Mouse (Mus musculus): ENCODE data around the gene Antxr1. TPM values are rescaled to one million over a fixed set of nuclear protein-coding genes. Genes with fewer than 3 reads are reported as not detected.
A peak's percentile ranks its signal among the peaks of the same experiment; 100 is the strongest.
"Not testable (repeated sequence)": the region's sequence is repeated elsewhere in the genome, so short reads cannot be mapped to it uniquely, and the experiment has no call there.

The Antxr1 gene
- total RNA-seq, 2 experiments from 2014 or later, result 8.6 to 9.5 TPM

DNA sequence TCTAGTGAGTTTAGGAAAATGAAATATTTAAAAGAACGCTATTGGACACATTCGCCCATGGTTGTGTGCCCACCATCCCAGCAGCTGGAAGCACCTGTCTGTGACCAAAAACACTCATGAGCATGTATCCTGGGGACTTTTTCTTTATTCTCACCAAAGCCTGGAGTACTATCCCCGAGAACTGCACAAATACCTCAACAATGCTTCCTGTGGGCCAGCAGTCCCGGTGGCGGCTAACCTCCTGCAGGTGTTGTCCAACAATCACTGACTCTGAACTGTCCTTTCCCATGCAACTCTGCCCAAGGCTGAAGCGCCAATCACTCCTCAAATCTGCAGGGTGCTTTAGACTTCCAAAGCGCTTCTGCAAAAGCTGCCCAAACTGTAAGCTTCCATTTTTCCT is 219.0 kb downstream of the Antxr1 start:
- intact Hi-C loops (cut with DNase I), result no loop called here
- no peak for DNase-seq

DNA sequence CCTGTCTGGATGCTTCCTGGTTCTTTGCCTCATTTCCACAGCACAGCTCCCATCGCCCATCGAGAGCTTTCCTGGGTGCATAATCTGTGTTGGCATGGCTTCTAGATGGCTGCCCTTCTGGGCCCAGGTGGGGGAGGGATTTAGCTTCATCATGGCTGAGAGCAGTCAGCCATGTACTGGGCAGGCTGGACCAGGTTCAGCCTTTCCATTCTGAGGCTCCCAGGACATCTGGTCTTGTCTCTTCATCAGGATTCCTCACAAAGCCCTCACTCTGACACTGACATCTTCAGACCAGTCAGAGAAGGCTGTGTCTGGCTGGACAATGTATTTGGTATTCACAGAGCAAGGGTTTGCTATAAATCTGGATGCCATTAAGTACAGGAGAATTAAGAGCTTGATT is 219.6 kb downstream of the Antxr1 start:
- intact Hi-C loops (cut with DNase I), result no loop called here
- DNase-seq, result no peak

- DNase-seq, result peak in 1 of 2 experiments; percentile 28
- intact Hi-C loops (cut with DNase I), result no loop called here
These were observed 223.5 kb downstream of the Antxr1 start for GRCm38 (mm10) chr6:87112125-87112524.

GRCm38 (mm10) chr6:87111493-87111892 is 224.1 kb downstream of the Antxr1 start:
- intact Hi-C loops (cut with DNase I), result no loop called here
- no peak for DNase-seq

GRCm38 (mm10) chr6:87104123-87104796 is 231.4 kb downstream of the Antxr1 start, which contains the start of gene D6Ertd527e:
Gene D6Ertd527e, plus strand, starts transcription at chr6:87104746.
- intact Hi-C loops (cut with DNase I), result no loop called here
- no peak for DNase-seq

DNA sequence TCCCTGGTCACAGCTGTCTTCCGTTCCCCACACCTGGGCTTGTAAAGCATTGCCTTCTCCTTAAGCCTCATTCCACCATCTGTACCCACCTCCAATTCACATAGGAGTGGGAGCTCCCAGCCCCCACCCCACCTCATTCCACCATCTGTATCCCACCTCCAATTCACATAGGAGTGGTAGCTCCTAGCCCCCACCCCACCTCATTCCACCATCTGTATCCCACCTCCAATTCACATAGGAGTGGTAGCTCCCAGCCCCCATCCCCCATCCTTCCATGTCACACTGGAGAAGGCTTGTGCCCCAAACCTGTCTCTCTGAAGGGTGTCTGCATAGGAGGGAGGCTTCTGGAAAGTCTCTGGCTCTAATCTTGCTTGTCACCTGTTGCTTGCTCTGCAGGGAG is 232.3 kb downstream of the Antxr1 start:
- no peak for DNase-seq
- intact Hi-C loops (cut with DNase I), result no loop called here

GRCm38 (mm10) chr6:87102421-87102911 is 233.2 kb downstream of the Antxr1 start:
- intact Hi-C loops (cut with DNase I), result no loop called here
- peak; percentile 30 to 60 for DNase-seq

- intact Hi-C loops (cut with DNase I), result loop anchor here (1.0 to 2.0 kb wide), 2 partner anchors 221 to 285 kb away; no protein-coding TSS in a partner anchor
- no peak for DNase-seq
These were observed 233.7 kb downstream of the Antxr1 start for GRCm38 (mm10) chr6:87101955-87102353.

- DNase-seq, result peak; percentile 80 to 85
- intact Hi-C loops (cut with DNase I), result loop anchor here (1.0 to 2.0 kb wide), 2 partner anchors 222 to 285 kb away; no protein-coding TSS in a partner anchor
These were observed 234.2 kb downstream of the Antxr1 start for GRCm38 (mm10) chr6:87101281-87101954.

DNA sequence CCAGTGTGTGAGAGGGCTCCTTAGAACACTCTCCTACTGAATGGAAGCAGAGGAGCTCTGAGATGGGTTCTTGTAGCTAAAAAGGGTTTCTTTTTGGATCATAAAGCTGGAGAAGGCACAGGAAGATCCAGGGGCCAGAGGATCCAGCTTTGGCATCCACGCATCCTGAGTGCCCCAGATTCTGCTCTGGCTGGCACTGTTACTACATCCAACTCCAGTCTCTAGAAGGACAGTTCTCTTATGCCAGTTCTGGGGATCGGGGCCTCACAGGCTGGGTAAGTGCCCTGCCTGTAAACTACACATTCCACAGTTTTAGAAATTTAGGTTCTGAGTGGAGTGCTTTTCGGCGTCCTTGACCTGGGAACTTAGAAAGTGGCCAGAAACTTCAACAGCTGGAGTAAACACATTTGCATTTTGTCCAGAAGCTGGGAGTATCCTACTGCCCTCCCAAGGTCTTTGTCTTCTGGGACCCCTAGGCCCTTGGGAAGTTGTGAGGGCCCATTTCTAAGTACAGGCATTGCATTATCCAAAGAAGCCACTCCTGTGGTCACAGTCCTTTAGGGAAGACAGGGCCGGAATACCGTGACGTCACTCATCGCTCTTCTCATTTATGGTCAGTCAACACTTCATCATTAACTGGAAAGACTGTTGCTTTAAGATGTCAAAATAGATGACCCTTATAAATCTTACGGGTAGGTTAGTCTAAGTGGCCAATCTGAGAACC is 235.2 kb downstream of the Antxr1 start:
- no peak for DNase-seq
- intact Hi-C loops (cut with DNase I), result loop anchor here (1.0 to 2.0 kb wide), 2 partner anchors 223 to 286 kb away; no protein-coding TSS in a partner anchor

DNA sequence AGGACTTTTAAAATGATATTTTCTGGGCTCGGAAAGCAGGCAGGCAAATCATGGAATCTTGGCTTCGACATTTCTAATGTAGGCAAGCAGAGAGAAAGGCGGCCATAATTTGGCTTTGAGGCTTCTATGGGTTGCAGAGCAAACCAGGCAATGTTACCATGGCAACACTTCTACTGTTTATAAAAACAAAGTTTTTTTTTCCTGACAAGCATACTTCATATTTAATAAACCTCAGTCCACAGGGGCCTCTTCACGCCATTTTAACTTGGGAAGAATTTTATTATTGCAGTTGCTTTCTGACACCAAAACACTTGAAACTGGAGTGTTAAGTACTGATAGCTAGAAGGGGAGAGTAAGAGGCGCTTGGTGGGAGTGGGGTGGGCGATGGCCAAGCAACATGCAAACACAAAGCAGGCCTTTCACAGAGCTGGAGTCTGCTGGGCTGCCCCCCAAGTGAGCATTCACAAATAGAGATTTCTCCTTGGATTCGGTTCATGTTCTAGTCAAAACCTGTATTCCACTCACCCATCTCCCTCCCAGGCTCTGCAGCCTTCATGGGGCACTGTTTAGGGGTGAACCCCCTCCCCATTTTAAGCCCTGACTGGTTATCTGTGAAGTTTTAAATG is 235.8 kb downstream of the Antxr1 start:
- intact Hi-C loops (cut with DNase I), result loop anchor here (2.0 kb wide), 1 partner anchor 287 kb away; no protein-coding TSS in a partner anchor
- no peak for DNase-seq

DNA sequence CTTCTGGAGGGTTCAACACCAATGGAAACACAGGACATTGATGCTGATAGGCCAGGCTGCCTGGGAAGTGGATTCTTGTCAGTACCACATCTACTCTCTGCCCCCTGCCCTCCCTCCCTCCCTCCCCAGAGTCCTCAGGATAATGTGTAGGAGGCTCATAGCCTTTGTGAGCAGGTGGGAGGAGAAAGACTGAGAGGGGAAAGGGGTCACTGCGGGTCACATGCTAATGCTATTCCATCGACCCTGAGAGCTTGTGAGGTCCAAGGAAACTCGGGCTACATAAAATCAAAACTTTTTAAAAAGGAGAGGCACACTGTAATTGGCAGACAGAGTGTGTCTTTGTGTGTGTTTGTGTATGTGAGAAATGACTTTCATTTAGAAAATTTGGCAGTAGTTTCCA is 236.4 kb downstream of the Antxr1 start:
- DNase-seq, result no peak
- intact Hi-C loops (cut with DNase I), result no loop called here

GRCm38 (mm10) chr6:87093631-87094030 is 242.0 kb downstream of the Antxr1 start:
- DNase-seq; intact Hi-C loops (cut with DNase I): not testable (repeated sequence)

DNA sequence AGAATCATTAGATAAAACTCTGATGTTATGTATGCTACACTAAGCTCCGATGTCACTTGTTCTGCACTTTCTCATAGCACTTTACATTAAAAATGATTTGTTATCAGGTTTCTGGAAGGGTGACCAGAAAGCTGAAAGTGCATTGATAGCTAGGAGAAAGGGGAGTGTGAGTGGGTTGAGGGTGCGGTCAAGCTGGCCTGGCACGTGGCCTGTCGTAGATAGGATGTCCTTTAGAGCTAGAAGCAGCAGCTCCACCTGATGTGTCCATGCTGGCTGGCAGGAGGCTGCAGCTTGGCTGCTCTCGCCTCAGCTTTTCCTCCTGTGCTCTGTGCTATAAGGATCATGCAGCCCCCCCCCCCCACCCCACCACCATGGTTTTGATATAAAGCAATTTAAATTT is 243.1 kb downstream of the Antxr1 start:
- intact Hi-C loops (cut with DNase I), result no loop called here
- no peak for DNase-seq

DNA sequence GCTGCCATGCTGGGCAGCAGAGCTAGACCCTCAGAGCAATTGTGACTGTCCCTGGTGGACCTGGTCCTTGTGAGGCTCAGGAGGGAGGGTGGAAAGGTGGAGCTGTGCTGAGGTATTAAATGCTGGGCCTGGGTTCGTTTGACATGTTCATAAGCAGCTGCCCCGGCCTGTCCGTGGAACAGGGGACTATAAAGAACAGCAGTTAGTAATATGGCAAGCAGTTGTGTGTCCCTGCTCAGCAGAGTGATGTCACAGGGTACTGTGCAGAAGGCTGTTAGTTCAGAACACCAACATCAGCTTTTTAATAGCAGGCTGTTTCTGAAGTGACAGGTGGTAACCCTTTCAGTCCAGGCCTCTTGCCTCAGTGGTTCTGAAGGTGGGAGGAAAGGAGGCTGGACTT is 244.7 kb downstream of the Antxr1 start:
- intact Hi-C loops (cut with DNase I), result no loop called here
- DNase-seq, result no peak

GRCm38 (mm10) chr6:87088356-87088755 is 247.3 kb downstream of the Antxr1 start:
- intact Hi-C loops (cut with DNase I), result no loop called here
- DNase-seq, result no peak

DNA sequence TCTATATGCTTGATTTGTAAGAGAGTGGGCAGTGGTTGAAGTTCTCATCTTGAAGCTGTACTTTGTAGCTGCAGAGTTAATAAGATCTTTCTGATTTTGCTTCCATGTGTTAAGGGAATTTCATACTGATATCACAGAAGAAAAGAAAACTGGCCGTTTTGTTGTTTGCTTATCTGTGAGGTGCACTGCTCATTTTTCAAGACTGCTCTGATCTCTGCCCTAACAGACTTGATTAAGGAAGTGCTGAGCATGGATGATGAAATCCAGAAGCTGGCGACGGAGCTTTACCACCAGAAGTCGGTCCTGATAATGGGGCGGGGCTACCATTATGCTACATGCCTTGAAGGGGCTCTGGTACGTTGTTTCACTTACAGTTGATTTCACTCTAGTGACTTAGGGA is 250.6 kb downstream of the Antxr1 start:
- no peak for DNase-seq
- intact Hi-C loops (cut with DNase I), result no loop called here
